Mouse (Mus musculus) bone marrow, adult 2 months (tissue): ENCODE results near the gene Meox1. TPM values are rescaled to one million over a fixed set of nuclear protein-coding genes. Genes with fewer than 3 reads are reported as not detected.

ENCODE experiments used
- H3K27ac ChIP-seq: fragments of 200-500 bp; 2 replicates; pipeline ENCODE4 v1.5.1; 2012; ENCODE audit warnings: low read depth, mild to moderate bottlenecking, control low read depth, inconsistent platforms, low read length; ENCODE audit not compliant: control insufficient read depth, poor library complexity, insufficient read depth
- H3K4me1 ChIP-seq: fragments of 200-500 bp; 2 replicates; pipeline ENCODE4 v1.6.1; 2011; ENCODE audit warnings: low read length; ENCODE audit not compliant: control insufficient read depth, insufficient read depth
- H3K4me3 ChIP-seq: fragments of 200-500 bp; replicated peaks from 2 replicates; pipeline ENCODE3; 2011; ENCODE audit warnings: mild to moderate bottlenecking, low read depth, low read length, control low read depth; ENCODE audit not compliant: control insufficient read depth
- CTCF ChIP-seq: fragments of 200-500 bp; IDR thresholded peaks from 2 replicates; pipeline ENCODE4 v1.5.1; 2011; ENCODE audit warnings: low read length, control low read depth; ENCODE audit not compliant: control insufficient read depth, insufficient read depth
- POLR2A ChIP-seq: fragments of 200-500 bp; IDR thresholded peaks from 2 replicates; pipeline ENCODE4 v1.6.1; 2011; ENCODE audit warnings: low read depth, mild to moderate bottlenecking, control low read depth, low read length, borderline replicate concordance; ENCODE audit not compliant: control insufficient read depth
- WGBS: fragments of 180-500 bp; shearing (Covaris S2); methylation state at CpG from one replicate; pipeline ENCODE4 v1.1.7; 2018; 5-methylcytosine and 5-hydroxymethylcytosine counted together
- polyA plus RNA-seq: library from polyadenylated mRNA; stranded (reverse); fragments of >200 nt; gene quantifications from 2 replicates; pipeline ENCODE4 v1.2.4, GENCODE M21; 2011; ENCODE audit warnings: low replicate concordance; ENCODE audit not compliant: missing spikeins, insufficient read depth, insufficient read length

Meox1 gene
- polyA plus RNA-seq, 1 experiment, result not detected

- 79% methylated on average over 6 of the region's 6 CpGs for WGBS
- TF ChIP-seq CTCF, result no peak
- TF ChIP-seq POLR2A, result no peak
- Histone ChIP-seq H3K4me1 (no peaks in the 10 kb centered on the region), H3K27ac (no peak overlapping the region), H3K4me3 (no peak overlapping the region)
Observed at GRCm38 (mm10) chr11:101908777-101909176, 14.6 kb upstream of the Meox1 start.

DNA sequence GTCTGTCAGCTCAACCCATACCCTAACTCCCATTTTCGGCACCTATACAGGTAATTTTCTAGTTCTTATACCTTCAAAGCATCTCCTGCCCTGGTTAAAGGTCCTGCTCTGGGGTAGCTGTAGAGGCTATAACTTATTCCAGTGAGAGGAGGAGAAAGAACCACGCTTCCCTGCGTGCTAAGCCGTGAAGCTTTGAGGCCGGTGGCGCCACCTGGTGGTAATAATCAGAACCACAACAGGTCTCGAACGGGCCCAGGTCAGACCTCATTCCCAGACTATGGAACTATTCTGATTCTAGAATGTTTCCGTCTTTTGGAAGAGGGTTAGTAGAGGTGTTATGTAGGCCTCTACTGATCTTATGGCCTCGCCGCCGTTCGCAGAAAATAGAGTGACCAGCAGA lies 10.9 kb upstream of the Meox1 start:
- WGBS, result 23% methylated on average over 13 of the region's 13 CpGs
- H3K27ac ChIP-seq, result no peak overlapping the region

DNA sequence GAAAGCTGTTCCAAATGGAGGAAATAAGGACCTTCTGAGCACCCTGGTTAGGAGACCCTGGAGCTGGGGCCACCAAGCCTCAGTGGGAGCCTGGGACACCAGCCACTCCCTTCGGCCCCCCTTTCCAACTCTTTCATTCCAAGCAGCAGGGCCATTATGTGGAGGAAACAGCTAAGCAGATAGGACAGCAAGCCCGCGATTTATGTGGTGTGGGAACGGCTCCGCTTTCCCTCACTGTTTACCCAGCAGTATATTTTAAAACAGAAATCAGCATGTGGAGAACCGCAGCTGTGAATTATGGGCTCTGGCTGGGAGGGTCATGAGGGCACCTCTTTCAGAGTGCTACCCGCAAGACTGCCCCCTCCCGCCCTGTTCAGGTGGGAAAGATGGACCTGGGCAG lies 7.1 kb upstream of the Meox1 start:
- no peak overlapping the region for H3K4me3 ChIP-seq
- TF ChIP-seq POLR2A, result no peak
- TF ChIP-seq CTCF, result no peak
- 6% methylated on average over 8 of the region's 8 CpGs for WGBS
- H3K27ac ChIP-seq, result no peak overlapping the region
- no peaks in the 10 kb centered on the region for H3K4me1 ChIP-seq

More for the DNA sequence above, 10.9 kb upstream of the Meox1 start:
- H3K4me1 ChIP-seq, result no peaks in the 10 kb centered on the region
- H3K4me3 ChIP-seq, result no peak overlapping the region
- TF ChIP-seq CTCF, result peak; percentile 80
- no peak for TF ChIP-seq POLR2A

- H3K4me3 ChIP-seq, result no peak overlapping the region
- H3K27ac ChIP-seq, result no peak overlapping the region
- no peaks in the 10 kb centered on the region for H3K4me1 ChIP-seq
- TF ChIP-seq POLR2A (no peak), CTCF (no peak)
- 79% methylated on average over 4 of the region's 4 CpGs for WGBS
Observed at GRCm38 (mm10) chr11:101898328-101898727, 4.2 kb upstream of the Meox1 start.

DNA sequence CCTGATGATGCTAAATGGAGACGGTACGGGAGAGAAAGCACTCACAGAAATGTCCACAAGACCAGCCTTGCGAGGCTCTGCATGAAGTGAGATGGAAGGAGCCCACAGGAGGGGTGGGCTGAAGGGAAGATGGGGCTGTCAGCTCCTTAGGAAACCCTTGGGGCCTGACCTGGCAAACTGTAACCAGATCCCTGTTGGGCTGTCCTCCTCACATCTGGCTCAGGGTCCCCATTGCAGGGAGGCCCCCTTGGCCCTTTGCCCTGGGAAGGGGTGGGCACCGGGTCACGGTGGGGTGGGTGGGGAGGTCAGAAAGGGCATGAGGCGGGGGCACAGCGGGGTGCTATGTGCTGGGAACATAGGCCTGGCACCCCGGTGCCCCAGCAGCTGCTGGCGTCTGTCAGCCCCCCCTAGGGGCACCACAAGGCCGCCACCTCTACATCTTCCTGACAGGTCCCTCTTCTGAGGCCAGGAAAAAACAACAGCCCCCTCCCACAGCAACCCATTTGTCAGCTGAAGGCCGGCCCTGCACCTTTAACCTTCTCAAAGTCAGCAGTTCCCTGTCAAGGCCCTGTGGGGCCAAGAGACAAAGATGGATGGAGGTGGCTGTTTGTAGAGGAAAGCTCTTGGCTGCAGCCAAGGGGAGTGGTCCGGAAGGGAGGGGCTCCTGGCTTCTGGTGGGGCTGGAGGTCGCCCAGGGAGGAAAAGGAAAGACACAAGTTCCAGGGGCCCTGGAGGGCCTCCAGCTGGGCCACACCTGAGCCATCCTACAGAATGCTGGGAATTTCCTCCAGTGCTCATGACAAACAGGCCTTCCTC lies 2.6 kb upstream of the Meox1 start:
- no peak for TF ChIP-seq POLR2A
- no peak for TF ChIP-seq CTCF
- Histone ChIP-seq H3K4me1 (no peaks in the 10 kb centered on the region), H3K4me3 (no peak overlapping the region), H3K27ac (no peak overlapping the region)
- 58% methylated on average over 13 of the region's 13 CpGs for WGBS

GRCm38 (mm10) chr11:101893560-101893959 lies 614 bp downstream of the Meox1 start:
- TF ChIP-seq CTCF (no peak), POLR2A (no peak)
- Histone ChIP-seq H3K27ac (no peak overlapping the region; the same call in 1 of the 2 replicates), H3K4me1 (no peaks in the 10 kb centered on the region), H3K4me3 (no peak overlapping the region)
- WGBS, result 24% methylated on average over 15 of the region's 15 CpGs

GRCm38 (mm10) chr11:101891451-101891850 lies 2.7 kb downstream of the Meox1 start:
- 33% methylated on average over 11 of the region's 11 CpGs for WGBS

DNA sequence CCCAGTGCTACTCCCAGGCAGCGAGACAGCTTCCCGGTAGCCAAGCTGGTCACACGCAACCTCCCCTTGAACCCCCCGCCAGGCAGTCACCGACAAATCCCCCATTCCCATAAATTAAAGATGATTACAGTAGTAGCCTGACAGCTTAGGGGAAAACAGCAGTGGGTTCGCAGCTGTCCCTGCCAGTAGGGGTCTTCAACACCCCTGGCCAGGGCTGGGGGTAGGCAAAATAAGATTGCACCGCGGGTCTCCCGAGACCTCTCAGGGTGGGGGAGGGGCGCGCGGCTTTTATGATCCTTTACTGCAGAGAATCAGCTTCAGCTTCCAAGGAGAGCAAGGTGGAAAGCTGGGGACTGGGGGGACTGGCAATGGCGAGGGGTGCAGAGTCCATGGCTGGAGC lies 4.4 kb downstream of the Meox1 start:
- WGBS, result 16% methylated on average over 13 of the region's 13 CpGs
- Histone ChIP-seq H3K4me3 (no peak overlapping the region), H3K4me1 (no peaks in the 10 kb centered on the region), H3K27ac (no peak overlapping the region)
- TF ChIP-seq POLR2A, result no peak
- TF ChIP-seq CTCF, result no peak

More at GRCm38 (mm10) chr11:101891451-101891850, 2.7 kb downstream of the Meox1 start:
- Histone ChIP-seq H3K4me1 (no peaks in the 10 kb centered on the region), H3K27ac (no peak overlapping the region), H3K4me3 (no peak overlapping the region)
- no peak for TF ChIP-seq CTCF
- no peak for TF ChIP-seq POLR2A
